Mouse (Mus musculus) embryonic fibroblast, embryonic 13.5 days (primary cell): Measurements from ENCODE around the gene Pacrg.

Experiments used
- CTCF ChIP-seq: IDR thresholded peaks from 2 replicates; pipeline ENCODE4 v1.5.1; 2011; ENCODE audit warnings: mild to moderate bottlenecking, control low read depth, low read length, moderate library complexity, borderline replicate concordance; ENCODE audit not compliant: insufficient read depth
- POLR2A ChIP-seq: IDR thresholded peaks from 2 replicates; pipeline ENCODE4 v1.6.1; 2011; ENCODE audit warnings: low read depth, mild to moderate bottlenecking, control low read depth, low read length, moderate library complexity

DNA sequence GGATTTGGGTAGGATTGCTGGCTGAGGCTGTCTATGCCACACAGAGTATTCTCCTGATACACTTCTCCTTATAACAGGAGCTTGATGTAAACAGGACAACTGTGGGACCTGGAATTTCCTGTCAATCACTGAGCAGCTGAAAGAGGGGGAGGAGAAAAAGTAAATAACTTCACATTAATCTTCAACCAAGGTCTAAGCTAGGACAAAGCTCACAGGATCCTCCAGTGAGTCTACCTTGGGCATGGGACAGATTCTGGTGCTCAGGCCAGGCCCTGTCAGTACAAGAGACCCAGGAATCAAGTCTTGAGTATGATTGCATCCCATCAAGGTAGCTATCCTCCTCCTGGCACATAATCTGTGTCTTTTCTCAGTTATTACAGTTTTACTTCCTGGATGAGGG, 102.1 kb downstream of the Pacrg start:
- no peak for TF ChIP-seq CTCF
- no peak for TF ChIP-seq POLR2A
